Mouse (Mus musculus): ENCODE data around the gene Fignl1. TPM values are rescaled to one million over a fixed set of nuclear protein-coding genes. Genes with fewer than 3 reads are reported as not detected.

Fignl1 gene
- total RNA-seq (2014; fragmentation: Nextera tagmentation) (97.4 and 139 TPM in 2 replicates), total RNA-seq (2017) (103 and 120 TPM in 2 replicates), polyA plus RNA-seq (2012) (1.8 and 3.6 TPM in 2 replicates)

DNA sequence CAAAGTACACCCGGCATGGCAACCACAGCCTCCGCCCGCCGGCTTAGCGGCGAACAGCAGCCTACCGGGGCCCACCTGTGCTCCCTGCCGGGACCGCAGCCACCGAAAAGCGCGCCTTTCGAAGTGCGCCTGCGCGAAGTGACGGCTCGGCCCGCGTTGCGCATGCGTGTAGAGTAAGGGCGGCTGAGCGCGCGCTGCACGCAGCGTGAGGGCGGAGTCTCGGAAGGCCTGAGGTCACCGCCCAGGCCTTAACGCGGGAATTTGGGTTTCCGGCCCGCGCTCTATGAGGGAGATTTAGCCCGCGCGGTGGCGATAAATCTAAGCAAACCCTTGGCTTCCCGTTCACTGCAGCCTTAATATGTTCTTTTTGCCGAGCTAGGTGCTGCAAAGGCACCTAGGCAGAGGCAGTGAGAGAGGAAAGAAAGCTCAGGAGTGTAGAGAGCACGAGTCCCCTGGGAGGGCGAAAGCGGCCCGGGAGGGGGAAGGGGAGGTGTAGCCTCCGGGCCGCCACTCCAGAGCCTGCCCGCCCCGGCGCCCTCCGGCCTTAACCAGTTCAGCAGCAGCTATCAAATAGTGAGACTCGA is at the start of gene Fignl1:
Fignl1 (minus strand) TSS at position 143 of the 584 bp plus-strand sequence.
- TF ChIP-seq CTCF (IDR thresholded peaks at IDR 0.05; ENCODE audit: low read depth, low read length): no peak
- TF ChIP-seq GATA1 (IDR thresholded peaks at IDR 0.05; ENCODE audit: borderline replicate concordance, low read length): no peak
- TF ChIP-seq POLR2AphosphoS5 (IDR thresholded peaks at IDR 0.05; ENCODE audit: insufficient replicate concordance, low read depth, low read length): no peak
- TF ChIP-seq TAL1 (conservative IDR thresholded peaks at IDR 0.05; ENCODE audit: low read depth, low read length): no peak
- no peak for TF ChIP-seq GATA2 (IDR thresholded peaks at IDR 0.05; ENCODE audit: borderline replicate concordance, low read depth, low read length)
- ATAC-seq (ENCODE audit: extremely low read depth, insufficient number of reproducible peaks, low FRiP score, poor library complexity, severe bottlenecking) (peak; percentile 82), DNase-seq (ENCODE audit: low spot score) (peak; percentile 85)
- Histone ChIP-seq H3K27me3 (ENCODE audit: insufficient read depth, low read length) (no peaks in the 10 kb centered on the region), H3K4me3 (ENCODE audit: low read depth, low read length) (peak within 1 kb of the TSS; percentile 77), H3K36me3 (replicated peaks) (peaks cover 26% of the 10 kb centered on the region), H3K9me3 (replicated peaks) (no peaks in the 10 kb centered on the region), H3K4me1 (ENCODE audit: insufficient read depth, low read depth, low read length) (peaks cover 54% of the 10 kb centered on the region)

DNA sequence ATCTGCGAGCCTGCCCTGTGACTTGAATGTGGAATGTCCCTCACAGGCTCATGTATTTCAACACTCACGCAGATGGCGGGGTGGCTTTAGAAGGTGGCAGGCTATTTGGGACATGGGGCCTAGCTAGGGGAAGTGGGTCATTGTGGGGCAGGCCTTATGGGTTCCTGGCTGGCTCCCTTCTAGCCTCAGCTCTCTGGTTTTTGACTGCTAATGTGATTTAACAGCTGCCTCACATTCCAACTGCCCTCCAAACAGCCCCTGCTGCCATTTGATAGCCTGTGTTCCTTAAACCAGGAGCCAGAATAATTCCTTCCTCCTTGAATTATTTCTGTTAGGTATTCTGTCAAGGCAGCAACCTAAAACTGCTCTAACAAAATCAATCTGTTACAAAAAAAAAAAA is 48.2 kb upstream of the Fignl1 start:
- Histone ChIP-seq H3K36me3 (replicated peaks) (no peaks in the 10 kb centered on the region), H3K4me1 (ENCODE audit: insufficient read depth, low read depth, low read length) (peaks cover 5% of the 10 kb centered on the region), H3K4me3 (ENCODE audit: low read depth, low read length) (no peak overlapping the region), H3K27me3 (ENCODE audit: insufficient read depth, low read length) (peaks cover 45% of the 10 kb centered on the region), H3K9me3 (replicated peaks) (peaks cover 6% of the 10 kb centered on the region)
- ATAC-seq (ENCODE audit: extremely low read depth, insufficient number of reproducible peaks, low FRiP score, poor library complexity, severe bottlenecking) (no peak), DNase-seq (ENCODE audit: low spot score) (no peak)
- TF ChIP-seq POLR2AphosphoS5 (IDR thresholded peaks at IDR 0.05; ENCODE audit: insufficient replicate concordance, low read depth, low read length) (no peak), TAL1 (conservative IDR thresholded peaks at IDR 0.05; ENCODE audit: low read depth, low read length) (no peak), CTCF (IDR thresholded peaks at IDR 0.05; ENCODE audit: low read depth, low read length) (no peak), GATA1 (IDR thresholded peaks at IDR 0.05; ENCODE audit: borderline replicate concordance, low read length) (no peak), GATA2 (IDR thresholded peaks at IDR 0.05; ENCODE audit: borderline replicate concordance, low read depth, low read length) (no peak)

DNA sequence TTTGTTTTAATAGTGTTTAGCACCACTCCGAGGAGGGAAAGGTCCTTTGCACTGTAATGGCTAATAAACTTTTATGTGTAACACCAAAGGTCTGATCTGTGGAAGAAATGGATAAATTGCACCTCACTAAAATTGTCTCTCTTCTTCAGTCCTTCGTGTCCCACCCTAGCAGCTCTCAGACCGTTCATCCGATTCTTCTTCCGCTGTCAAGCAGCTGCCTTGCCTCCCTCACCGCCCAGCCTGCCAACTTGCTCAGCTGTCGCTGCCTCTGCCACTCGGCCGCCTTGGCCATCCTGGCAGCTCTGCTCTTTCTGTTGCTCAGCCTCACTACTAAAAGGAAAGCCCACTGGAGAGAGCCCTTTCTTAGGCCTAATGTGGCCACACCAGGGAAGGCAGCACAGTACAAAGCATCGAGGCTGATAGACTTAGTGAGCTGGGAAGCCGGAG is 46.9 kb upstream of the Fignl1 start:
- ATAC-seq (ENCODE audit: extremely low read depth, insufficient number of reproducible peaks, low FRiP score, poor library complexity, severe bottlenecking): no peak
- TF ChIP-seq GATA2 (IDR thresholded peaks at IDR 0.05; ENCODE audit: borderline replicate concordance, low read depth, low read length) (no peak), TAL1 (conservative IDR thresholded peaks at IDR 0.05; ENCODE audit: low read depth, low read length) (no peak), CTCF (IDR thresholded peaks at IDR 0.05; ENCODE audit: low read depth, low read length) (no peak), POLR2AphosphoS5 (IDR thresholded peaks at IDR 0.05; ENCODE audit: insufficient replicate concordance, low read depth, low read length) (no peak), GATA1 (IDR thresholded peaks at IDR 0.05; ENCODE audit: borderline replicate concordance, low read length) (no peak)
- Histone ChIP-seq H3K9me3 (replicated peaks) (peaks cover 6% of the 10 kb centered on the region), H3K36me3 (replicated peaks) (no peaks in the 10 kb centered on the region), H3K4me3 (ENCODE audit: low read depth, low read length) (no peak overlapping the region), H3K4me1 (ENCODE audit: insufficient read depth, low read depth, low read length) (peaks cover 16% of the 10 kb centered on the region), H3K27me3 (ENCODE audit: insufficient read depth, low read length) (peaks cover 43% of the 10 kb centered on the region)
- no peak for DNase-seq (ENCODE audit: low spot score)

DNA sequence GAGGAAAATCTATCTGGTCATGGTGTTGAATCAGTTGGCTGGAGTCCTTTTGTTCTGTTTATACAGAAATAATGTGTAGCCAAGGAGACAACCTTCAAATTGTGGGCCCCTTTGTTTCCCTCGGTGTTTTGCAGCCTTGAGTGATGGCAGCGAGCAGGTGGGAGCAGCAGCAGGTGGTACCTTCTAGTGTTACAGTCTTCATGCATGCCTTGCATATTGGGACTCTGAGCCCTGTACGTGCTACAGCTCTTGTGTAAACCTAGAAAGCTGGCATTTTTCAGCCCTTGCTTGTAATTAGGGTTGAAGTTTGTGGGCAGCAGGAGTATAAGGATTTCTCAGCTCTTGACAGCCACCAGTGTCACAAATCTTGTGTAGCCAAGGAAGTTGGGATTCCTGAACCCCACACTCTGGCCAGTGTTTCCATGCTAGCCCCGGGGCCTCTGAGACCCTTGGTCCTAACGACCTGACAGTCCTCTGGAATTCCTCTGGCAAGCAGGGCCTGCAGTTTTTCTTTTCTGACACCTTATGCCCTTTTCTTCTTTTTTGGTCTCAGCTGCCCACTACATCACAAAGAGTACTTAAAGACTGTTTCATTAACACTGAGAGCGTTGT is 46.4 kb upstream of the Fignl1 start:
- TF ChIP-seq GATA1 (IDR thresholded peaks at IDR 0.05; ENCODE audit: borderline replicate concordance, low read length) (no peak), GATA2 (IDR thresholded peaks at IDR 0.05; ENCODE audit: borderline replicate concordance, low read depth, low read length) (no peak), TAL1 (conservative IDR thresholded peaks at IDR 0.05; ENCODE audit: low read depth, low read length) (no peak)
- Histone ChIP-seq H3K4me1 (ENCODE audit: insufficient read depth, low read depth, low read length) (peaks cover 21% of the 10 kb centered on the region), H3K27me3 (ENCODE audit: insufficient read depth, low read length) (peaks cover 44% of the 10 kb centered on the region), H3K9me3 (replicated peaks) (peaks cover 6% of the 10 kb centered on the region), H3K36me3 (replicated peaks) (no peaks in the 10 kb centered on the region), H3K4me3 (ENCODE audit: low read depth, low read length) (no peak overlapping the region)
- DNase-seq (ENCODE audit: low spot score): no peak
- ATAC-seq (ENCODE audit: extremely low read depth, insufficient number of reproducible peaks, low FRiP score, poor library complexity, severe bottlenecking): no peak

DNA sequence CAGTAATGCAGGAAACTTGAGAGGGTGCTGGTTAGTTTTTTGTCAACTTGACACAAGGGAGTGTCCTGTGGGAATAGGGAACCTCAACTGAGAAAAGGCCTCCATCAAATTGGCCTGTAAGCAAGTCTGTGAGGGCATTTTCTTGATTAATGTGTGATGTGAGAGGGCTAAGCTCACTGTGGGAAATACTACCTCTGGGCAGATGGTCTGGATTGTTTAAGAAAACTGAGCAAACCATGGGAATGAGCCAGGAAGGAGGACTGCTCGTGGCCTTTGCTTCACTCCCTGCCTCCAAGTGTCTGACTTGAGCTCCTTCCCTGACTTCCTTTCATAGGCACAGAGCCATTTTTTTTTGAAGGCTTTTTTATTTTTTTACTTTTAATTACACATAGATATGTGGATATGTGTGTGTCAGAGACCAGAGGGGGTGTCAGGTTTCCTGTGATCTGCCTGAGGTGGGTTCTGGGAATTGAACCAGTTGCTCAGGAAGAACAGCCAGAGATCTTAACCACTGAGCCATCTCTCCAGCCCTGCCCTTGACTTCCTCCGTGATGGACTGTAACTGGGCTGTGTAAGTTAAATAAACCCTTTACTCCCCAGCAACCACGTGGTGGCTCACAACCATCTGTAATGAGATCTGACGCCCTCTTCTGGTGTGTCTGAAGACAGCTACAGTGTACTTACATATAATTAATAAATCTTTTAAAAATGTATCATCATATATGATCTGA is 45.1 kb upstream of the Fignl1 start:
- Histone ChIP-seq H3K9me3 (replicated peaks) (peaks cover 6% of the 10 kb centered on the region), H3K27me3 (ENCODE audit: insufficient read depth, low read length) (peaks cover 41% of the 10 kb centered on the region), H3K36me3 (replicated peaks) (no peaks in the 10 kb centered on the region), H3K4me1 (ENCODE audit: insufficient read depth, low read depth, low read length) (peaks cover 33% of the 10 kb centered on the region), H3K4me3 (ENCODE audit: low read depth, low read length) (no peak overlapping the region)
- TF ChIP-seq TAL1 (conservative IDR thresholded peaks at IDR 0.05; ENCODE audit: low read depth, low read length) (no peak), POLR2AphosphoS5 (IDR thresholded peaks at IDR 0.05; ENCODE audit: insufficient replicate concordance, low read depth, low read length) (no peak), CTCF (IDR thresholded peaks at IDR 0.05; ENCODE audit: low read depth, low read length) (no peak), GATA1 (IDR thresholded peaks at IDR 0.05; ENCODE audit: borderline replicate concordance, low read length) (no peak), GATA2 (IDR thresholded peaks at IDR 0.05; ENCODE audit: borderline replicate concordance, low read depth, low read length) (no peak)
- DNase-seq (ENCODE audit: low spot score): no peak
- ATAC-seq (ENCODE audit: extremely low read depth, insufficient number of reproducible peaks, low FRiP score, poor library complexity, severe bottlenecking): no peak

- Histone ChIP-seq H3K9me3 (replicated peaks) (peaks cover 6% of the 10 kb centered on the region), H3K27me3 (ENCODE audit: insufficient read depth, low read length) (peaks cover 50% of the 10 kb centered on the region), H3K4me3 (ENCODE audit: low read depth, low read length) (no peak overlapping the region), H3K4me1 (ENCODE audit: insufficient read depth, low read depth, low read length) (peaks cover 46% of the 10 kb centered on the region), H3K36me3 (replicated peaks) (no peaks in the 10 kb centered on the region)
- ATAC-seq (ENCODE audit: extremely low read depth, insufficient number of reproducible peaks, low FRiP score, poor library complexity, severe bottlenecking) (no peak), DNase-seq (ENCODE audit: low spot score) (no peak)
- no peak for TF ChIP-seq GATA1 (IDR thresholded peaks at IDR 0.05; ENCODE audit: borderline replicate concordance, low read length)
- no peak for TF ChIP-seq TAL1 (conservative IDR thresholded peaks at IDR 0.05; ENCODE audit: low read depth, low read length)
- TF ChIP-seq GATA2 (IDR thresholded peaks at IDR 0.05; ENCODE audit: borderline replicate concordance, low read depth, low read length): no peak
- no peak for TF ChIP-seq POLR2AphosphoS5 (IDR thresholded peaks at IDR 0.05; ENCODE audit: insufficient replicate concordance, low read depth, low read length)
- no peak for TF ChIP-seq CTCF (IDR thresholded peaks at IDR 0.05; ENCODE audit: low read depth, low read length)
Measured at GRCm38 (mm10) chr11:11851957-11852505, 43.3 kb upstream of the Fignl1 start.
